Mouse (Mus musculus) spleen, adult 2 months (tissue): ENCODE results near the gene Nhsl2.

Experiments used
- CTCF ChIP-seq: fragments of 200-500 bp; IDR thresholded peaks from 2 replicates; pipeline ENCODE4 v1.5.1; 2011; ENCODE audit warnings: mild to moderate bottlenecking, inconsistent platforms; ENCODE audit not compliant: insufficient read depth, insufficient read length, insufficient replicate concordance; ENCODE audit errors: extremely low read depth
- POLR2A ChIP-seq: fragments of 200-500 bp; IDR thresholded peaks from 2 replicates; pipeline ENCODE4 v1.6.1; 2011; ENCODE audit warnings: low read depth, low read length, inconsistent platforms

GRCm38 (mm10) chrX:101963711-101964110, 114.5 kb downstream of the Nhsl2 start:
- no peak for TF ChIP-seq CTCF
- TF ChIP-seq POLR2A = no peak
